Mouse (Mus musculus): ENCODE measurements around the gene Pigc. TPM values are rescaled to one million over a fixed set of nuclear protein-coding genes. Genes with fewer than 3 reads are reported as not detected.

Gene Pigc
- polyA plus RNA-seq, 1 experiment: 16.6 TPM

DNA sequence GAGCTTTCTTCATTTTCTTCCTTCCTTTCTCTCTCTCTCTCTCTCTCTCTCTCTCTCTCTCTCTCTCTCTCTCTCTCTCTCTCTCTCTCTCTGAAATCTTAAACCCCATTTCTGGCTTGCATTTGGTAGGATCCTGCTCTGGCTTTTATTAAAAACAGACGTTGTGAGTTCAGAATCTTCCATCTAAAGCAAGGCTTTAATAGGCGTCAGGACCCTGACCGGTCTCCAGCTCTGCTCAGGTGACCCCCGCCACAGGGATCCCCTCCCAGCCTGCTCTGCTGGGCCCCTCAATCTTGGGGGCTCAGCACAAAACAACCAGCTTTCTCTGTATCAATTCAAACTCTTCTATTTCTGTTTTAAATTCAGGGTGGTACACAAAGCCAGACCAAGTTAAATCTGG is 39.2 kb downstream of the Pigc start:
- Histone ChIP-seq H3K36me3 (ENCODE audit: control insufficient read depth, insufficient read depth, low read length) (no peaks in the 10 kb centered on the region), H3K27me3 (replicated peaks; ENCODE audit: control insufficient read depth, insufficient read depth, low read length) (no peaks in the 10 kb centered on the region), H3K4me1 (ENCODE audit: control insufficient read depth, insufficient read depth, low read length) (peaks cover 5% of the 10 kb centered on the region; the same call in 1 of the 2 replicates), H3K27ac (ENCODE audit: insufficient read depth, low read depth, low read length) (no peak overlapping the region), H3K4me3 (ENCODE audit: insufficient read depth, low read depth, low read length) (no peak overlapping the region)
- WGBS: 64% methylated on average over 4 of the region's 4 CpGs
- DNase-seq: no peak
- TF ChIP-seq CTCF (conservative IDR thresholded peaks at IDR 0.05; ENCODE audit: insufficient read depth, insufficient read length, low read depth, low read length) (no peak), POLR2A (IDR thresholded peaks at IDR 0.05; ENCODE audit: low read depth, low read length) (no peak)

DNA sequence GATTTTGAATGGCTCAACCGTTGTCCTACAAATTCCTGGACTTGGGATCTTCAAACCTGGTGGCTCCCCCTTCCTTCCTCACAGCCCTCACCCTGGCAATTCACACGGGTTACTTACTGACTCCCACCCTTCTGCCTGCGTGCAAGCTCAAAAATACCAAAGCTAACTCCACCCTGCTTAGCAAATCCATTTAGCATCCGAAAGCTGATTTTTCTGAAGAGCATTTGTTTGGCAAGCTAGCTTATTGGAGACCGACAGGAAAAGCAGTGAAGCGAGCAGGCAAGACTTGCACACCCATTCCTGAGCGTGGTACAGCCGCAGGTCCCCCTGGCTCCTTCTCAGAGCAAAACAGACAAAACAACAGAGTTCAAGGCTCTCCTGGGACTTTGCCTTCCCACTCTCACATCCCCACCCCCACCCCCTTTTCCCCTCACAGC is 39.7 kb downstream of the Pigc start:
- Histone ChIP-seq H3K4me1 (ENCODE audit: control insufficient read depth, insufficient read depth, low read length) (peaks cover 5% of the 10 kb centered on the region; the same call in 1 of the 2 replicates), H3K36me3 (ENCODE audit: control insufficient read depth, insufficient read depth, low read length) (no peaks in the 10 kb centered on the region), H3K27ac (ENCODE audit: insufficient read depth, low read depth, low read length) (no peak overlapping the region), H3K27me3 (replicated peaks; ENCODE audit: control insufficient read depth, insufficient read depth, low read length) (no peaks in the 10 kb centered on the region), H3K4me3 (ENCODE audit: insufficient read depth, low read depth, low read length) (no peak overlapping the region)
- DNase-seq: no peak
- 28% methylated on average over 8 of the region's 8 CpGs for WGBS
- TF ChIP-seq CTCF (conservative IDR thresholded peaks at IDR 0.05; ENCODE audit: insufficient read depth, insufficient read length, low read depth, low read length): no peak
- no peak for TF ChIP-seq POLR2A (IDR thresholded peaks at IDR 0.05; ENCODE audit: low read depth, low read length)

DNA sequence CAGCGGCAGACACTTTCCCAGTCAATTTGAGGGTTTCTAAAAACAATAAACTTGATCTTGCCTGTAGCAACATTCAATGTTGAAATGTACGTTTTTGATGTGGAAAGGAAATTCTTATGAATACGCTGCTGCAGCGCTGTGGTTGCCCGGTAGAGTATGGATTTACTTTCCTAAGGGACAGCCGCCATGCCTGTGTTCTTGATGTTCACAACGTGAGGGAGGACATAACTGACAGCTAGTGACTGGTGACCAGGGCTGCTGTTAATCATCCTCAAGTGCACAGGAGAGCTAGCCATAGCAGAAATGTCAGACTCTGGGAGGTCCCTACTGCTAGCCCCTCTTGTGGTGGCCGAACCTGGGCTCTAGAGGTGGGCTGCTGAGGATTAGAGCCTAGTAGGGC is 40.1 kb downstream of the Pigc start:
- no peak for DNase-seq
- WGBS: 59% methylated on average over 8 of the region's 8 CpGs
- Histone ChIP-seq H3K4me3 (ENCODE audit: insufficient read depth, low read depth, low read length) (no peak overlapping the region), H3K27ac (ENCODE audit: insufficient read depth, low read depth, low read length) (no peak overlapping the region), H3K4me1 (ENCODE audit: control insufficient read depth, insufficient read depth, low read length) (peaks cover 5% of the 10 kb centered on the region; the same call in 1 of the 2 replicates), H3K27me3 (replicated peaks; ENCODE audit: control insufficient read depth, insufficient read depth, low read length) (no peaks in the 10 kb centered on the region), H3K36me3 (ENCODE audit: control insufficient read depth, insufficient read depth, low read length) (no peaks in the 10 kb centered on the region)
- TF ChIP-seq POLR2A (IDR thresholded peaks at IDR 0.05; ENCODE audit: low read depth, low read length): no peak
- TF ChIP-seq CTCF (conservative IDR thresholded peaks at IDR 0.05; ENCODE audit: insufficient read depth, insufficient read length, low read depth, low read length): no peak

- WGBS: 75% methylated on average over 16 of the region's 16 CpGs
- H3K4me1 ChIP-seq (ENCODE audit: control insufficient read depth, insufficient read depth, low read length): peaks cover 3% of the 10 kb centered on the region; the same call in 1 of the 2 replicates
- H3K27me3 ChIP-seq (replicated peaks; ENCODE audit: control insufficient read depth, insufficient read depth, low read length): no peaks in the 10 kb centered on the region
- no peak for TF ChIP-seq CTCF (conservative IDR thresholded peaks at IDR 0.05; ENCODE audit: insufficient read depth, insufficient read length, low read depth, low read length)
- TF ChIP-seq POLR2A (IDR thresholded peaks at IDR 0.05; ENCODE audit: low read depth, low read length): no peak
- DNase-seq: no peak
- no peak overlapping the region for H3K27ac ChIP-seq (ENCODE audit: insufficient read depth, low read depth, low read length)
- H3K36me3 ChIP-seq (ENCODE audit: control insufficient read depth, insufficient read depth, low read length): no peaks in the 10 kb centered on the region
- no peak overlapping the region for H3K4me3 ChIP-seq (ENCODE audit: insufficient read depth, low read depth, low read length)
Measured at GRCm38 (mm10) chr1:162011523-162012245, 42.7 kb downstream of the Pigc start.

DNA sequence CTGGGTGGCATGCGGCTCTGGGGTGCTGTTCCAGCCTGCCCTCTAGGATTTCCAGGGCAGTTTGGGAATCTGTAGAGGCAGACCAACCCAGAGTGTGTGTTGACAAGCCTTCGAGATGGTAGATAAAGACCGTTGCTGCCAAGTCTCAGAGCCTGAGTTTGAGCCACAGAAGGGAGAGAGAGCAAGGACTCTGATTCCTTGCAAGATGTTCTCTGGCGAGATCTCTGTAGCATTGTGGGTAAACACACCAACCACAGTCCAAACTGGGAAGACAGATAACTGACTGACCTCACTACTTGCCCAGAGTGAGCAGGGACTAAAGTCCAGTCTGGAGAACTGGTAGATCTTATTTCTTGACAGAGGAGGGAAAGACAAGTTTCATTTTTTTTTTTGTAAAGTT is 44.6 kb downstream of the Pigc start:
- H3K4me3 ChIP-seq (ENCODE audit: insufficient read depth, low read depth, low read length): no peak overlapping the region
- H3K27me3 ChIP-seq (replicated peaks; ENCODE audit: control insufficient read depth, insufficient read depth, low read length): no peaks in the 10 kb centered on the region
- no peak overlapping the region for H3K27ac ChIP-seq (ENCODE audit: insufficient read depth, low read depth, low read length)
- H3K4me1 ChIP-seq (ENCODE audit: control insufficient read depth, insufficient read depth, low read length): peaks cover 3% of the 10 kb centered on the region; the same call in 1 of the 2 replicates
- no peak for TF ChIP-seq POLR2A (IDR thresholded peaks at IDR 0.05; ENCODE audit: low read depth, low read length)
- TF ChIP-seq CTCF (conservative IDR thresholded peaks at IDR 0.05; ENCODE audit: insufficient read depth, insufficient read length, low read depth, low read length): no peak
- WGBS: 81% methylated on average over 4 of the region's 4 CpGs
- H3K36me3 ChIP-seq (ENCODE audit: control insufficient read depth, insufficient read depth, low read length): no peaks in the 10 kb centered on the region
- DNase-seq: no peak

GRCm38 (mm10) chr1:162015247-162015862 is 46.4 kb downstream of the Pigc start:
- Histone ChIP-seq H3K4me3 (ENCODE audit: insufficient read depth, low read depth, low read length) (no peak overlapping the region), H3K27ac (ENCODE audit: insufficient read depth, low read depth, low read length) (0 out of 2 replicates have a peak overlapping the region, but pooled peaks have one; percentile 17), H3K27me3 (replicated peaks; ENCODE audit: control insufficient read depth, insufficient read depth, low read length) (no peaks in the 10 kb centered on the region), H3K4me1 (ENCODE audit: control insufficient read depth, insufficient read depth, low read length) (peaks cover 3% of the 10 kb centered on the region; the same call in 1 of the 2 replicates), H3K36me3 (ENCODE audit: control insufficient read depth, insufficient read depth, low read length) (no peaks in the 10 kb centered on the region)
- TF ChIP-seq CTCF (conservative IDR thresholded peaks at IDR 0.05; ENCODE audit: insufficient read depth, insufficient read length, low read depth, low read length) (no peak), POLR2A (IDR thresholded peaks at IDR 0.05; ENCODE audit: low read depth, low read length) (no peak)
- DNase-seq: peak; percentile 12
- 52% methylated on average over 8 of the region's 8 CpGs for WGBS

- Histone ChIP-seq H3K4me3 (ENCODE audit: insufficient read depth, low read depth, low read length) (no peak overlapping the region), H3K36me3 (ENCODE audit: control insufficient read depth, insufficient read depth, low read length) (no peaks in the 10 kb centered on the region), H3K4me1 (ENCODE audit: control insufficient read depth, insufficient read depth, low read length) (peaks cover 3% of the 10 kb centered on the region; the same call in 1 of the 2 replicates), H3K27me3 (replicated peaks; ENCODE audit: control insufficient read depth, insufficient read depth, low read length) (no peaks in the 10 kb centered on the region), H3K27ac (ENCODE audit: insufficient read depth, low read depth, low read length) (no peak overlapping the region)
- TF ChIP-seq POLR2A (IDR thresholded peaks at IDR 0.05; ENCODE audit: low read depth, low read length) (no peak), CTCF (conservative IDR thresholded peaks at IDR 0.05; ENCODE audit: insufficient read depth, insufficient read length, low read depth, low read length) (no peak)
- DNase-seq: no peak
- 59% methylated on average over 7 of the region's 7 CpGs for WGBS
Measured at GRCm38 (mm10) chr1:162016982-162017381, 48.0 kb downstream of the Pigc start.

Data from kidney, adult 2 months (tissue).